Mouse (Mus musculus): Measurements from ENCODE around the gene Nfam1. TPM values are rescaled to one million over a fixed set of nuclear protein-coding genes. Genes with fewer than 3 reads are reported as not detected.

Gene Nfam1
- total and polyA plus RNA-seq, 3 experiments: 7.4 to 10.5 TPM; not detected in 1

- H3K4me1 ChIP-seq (ENCODE audit: control insufficient read depth in 1 of 2, insufficient read depth in 2 of 2, low read length in 2 of 2): peaks cover 4 to 22% of the 10 kb centered on the region in 2 experiments
- peak overlapping the region; percentile 12 to 16; a peak in 2 of 4 replicates for H3K4me3 ChIP-seq (ENCODE audit: control insufficient read depth in 1 of 2, insufficient read depth in 1 of 2, low read depth in 2 of 2, low read length in 2 of 2)
- H3K9me3 ChIP-seq (replicated peaks; ENCODE audit: insufficient read depth, low read length): no peaks in the 10 kb centered on the region
- TF ChIP-seq ZKSCAN1 (IDR thresholded peaks at IDR 0.05; ENCODE audit: low read depth, low read length) (no peak), RAD21 (IDR thresholded peaks at IDR 0.05; ENCODE audit: low read depth, low read length) (peak; percentile 96), MYC (IDR thresholded peaks at IDR 0.05; ENCODE audit: low read depth, low read length) (no peak), MAZ (IDR thresholded peaks at IDR 0.05; ENCODE audit: low read depth, low read length) (no peak), ZC3H11A (IDR thresholded peaks at IDR 0.05; ENCODE audit: low read depth, low read length) (peak; percentile 93), CTCF (IDR thresholded peaks at IDR 0.05 in 2 of 3, conservative IDR thresholded peaks at IDR 0.05 in 1 of 3; ENCODE audit: control insufficient read depth in 1 of 3, insufficient read depth in 1 of 3, low read depth in 2 of 3, low read length in 3 of 3, poor library complexity in 1 of 3, severe bottlenecking in 1 of 3) (peak; percentile 94 to 98 (median 97); a peak in 5 of 6 replicates), BHLHE40 (IDR thresholded peaks at IDR 0.05; ENCODE audit: borderline replicate concordance, low read depth, low read length) (no peak), USF2 (IDR thresholded peaks at IDR 0.05; ENCODE audit: borderline replicate concordance in 1 of 2, insufficient read depth in 1 of 2, low read depth in 1 of 2, low read length in 2 of 2) (no peak), SMC3 (IDR thresholded peaks at IDR 0.05; ENCODE audit: low read depth, low read length) (peak; percentile 98)
- peak overlapping the region; percentile 98 for H3K27ac ChIP-seq (ENCODE audit: control insufficient read depth, low read depth, low read length)
- H3K9ac ChIP-seq (ENCODE audit: control insufficient read depth, low read depth, low read length, poor library complexity, severe bottlenecking): peak overlapping the region; percentile 42
- DNase-seq (ENCODE audit: low read depth, low spot score): peak; percentile 90
- H3K36me3 ChIP-seq (ENCODE audit: control insufficient read depth in 1 of 2, insufficient read depth in 2 of 2, low read length in 2 of 2): peaks cover 0 to 9% of the 10 kb centered on the region in 2 experiments; a peak in 2 of 4 replicates
- no peaks in the 10 kb centered on the region; the same call in 1 of the 2 replicates for H3K79me2 ChIP-seq (ENCODE audit: control insufficient read depth, insufficient read depth, low read length, poor library complexity)
- H3K27me3 ChIP-seq (ENCODE audit: control insufficient read depth in 1 of 2, insufficient read depth in 2 of 2, low read length in 2 of 2): no peaks in the 10 kb centered on the region
Observed at GRCm38 (mm10) chr15:83037755-83038483, 4.8 kb upstream of the Nfam1 start.

DNA sequence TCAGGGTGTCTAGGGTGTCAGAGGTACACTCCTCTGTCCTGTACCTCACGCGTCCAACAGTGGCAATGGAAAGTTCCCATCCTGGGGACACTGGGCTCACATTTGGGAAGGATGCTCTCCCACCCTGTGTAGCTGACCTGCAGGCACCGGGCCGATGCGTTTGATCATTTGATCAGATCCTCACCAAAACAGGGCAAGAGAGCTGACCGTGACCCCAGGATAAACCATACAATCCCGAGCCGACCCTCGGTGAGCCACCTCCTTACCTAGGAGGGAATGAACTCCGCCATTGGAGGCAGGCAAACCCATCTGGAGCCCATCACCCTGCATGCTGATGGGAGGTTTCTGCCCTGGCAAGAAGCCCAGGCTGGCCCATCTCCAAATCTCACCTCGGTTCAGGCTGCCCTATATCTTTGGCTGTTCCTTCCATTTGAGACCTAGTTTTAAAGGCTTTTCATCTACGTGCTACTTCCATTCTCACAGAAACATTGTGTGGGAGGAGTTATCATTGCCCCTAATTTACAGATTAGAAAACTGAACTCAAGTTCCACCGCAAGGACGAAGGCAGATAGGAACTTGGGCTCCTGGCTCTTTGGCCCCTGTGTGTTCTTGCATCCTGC is 3.9 kb upstream of the Nfam1 start:
- Histone ChIP-seq H3K27me3 (ENCODE audit: control insufficient read depth in 1 of 2, insufficient read depth in 2 of 2, low read length in 2 of 2) (no peaks in the 10 kb centered on the region), H3K4me3 (ENCODE audit: control insufficient read depth in 1 of 2, insufficient read depth in 1 of 2, low read depth in 2 of 2, low read length in 2 of 2) (peak overlapping the region; percentile 43 to 55), H3K27ac (ENCODE audit: control insufficient read depth, low read depth, low read length) (peak overlapping the region; percentile 98), H3K4me1 (ENCODE audit: control insufficient read depth in 1 of 2, insufficient read depth in 2 of 2, low read length in 2 of 2) (peaks cover 4 to 26% of the 10 kb centered on the region in 2 experiments), H3K9ac (ENCODE audit: control insufficient read depth, low read depth, low read length, poor library complexity, severe bottlenecking) (peak overlapping the region; percentile 61), H3K36me3 (ENCODE audit: control insufficient read depth in 1 of 2, insufficient read depth in 2 of 2, low read length in 2 of 2) (peaks cover 0 to 9% of the 10 kb centered on the region in 2 experiments; a peak in 2 of 4 replicates), H3K9me3 (replicated peaks; ENCODE audit: insufficient read depth, low read length) (no peaks in the 10 kb centered on the region), H3K79me2 (ENCODE audit: control insufficient read depth, insufficient read depth, low read length, poor library complexity) (no peaks in the 10 kb centered on the region; the same call in 1 of the 2 replicates)
- peak; percentile 95 for DNase-seq (ENCODE audit: low read depth, low spot score)
- no peak; the same call in 1 of the 2 replicates for TF ChIP-seq ZMIZ1 (IDR thresholded peaks at IDR 0.05; ENCODE audit: low read depth, low read length)
- no peak; the same call in none of the 2 replicates for TF ChIP-seq RAD21 (IDR thresholded peaks at IDR 0.05; ENCODE audit: low read depth, low read length)
- TF ChIP-seq CHD2 (IDR thresholded peaks at IDR 0.05; ENCODE audit: low read length): 0 out of 2 replicates have a peak, but pooled peaks have one; percentile 14
- no peak for TF ChIP-seq UBTF (IDR thresholded peaks at IDR 0.05; ENCODE audit: borderline replicate concordance, insufficient read depth, low read depth, low read length)
- peak; percentile 66; the same call in 1 of the 2 replicates for TF ChIP-seq TCF12 (IDR thresholded peaks at IDR 0.05; ENCODE audit: low read depth, low read length)
- TF ChIP-seq ZNF384 (IDR thresholded peaks at IDR 0.05; ENCODE audit: low read depth, low read length): no peak
- no peak for TF ChIP-seq CTCF (IDR thresholded peaks at IDR 0.05 in 2 of 3, conservative IDR thresholded peaks at IDR 0.05 in 1 of 3; ENCODE audit: control insufficient read depth in 1 of 3, insufficient read depth in 1 of 3, low read depth in 2 of 3, low read length in 3 of 3, poor library complexity in 1 of 3, severe bottlenecking in 1 of 3)
- TF ChIP-seq TBP (IDR thresholded peaks at IDR 0.05; ENCODE audit: low read depth, low read length): peak; percentile 81
- TF ChIP-seq NELFE (IDR thresholded peaks at IDR 0.05; ENCODE audit: low read depth, low read length): peak; percentile 29
- TF ChIP-seq BHLHE40 (IDR thresholded peaks at IDR 0.05; ENCODE audit: borderline replicate concordance, low read depth, low read length): no peak
- peak; percentile 71 for TF ChIP-seq RCOR1 (IDR thresholded peaks at IDR 0.05; ENCODE audit: low read depth, low read length)
- TF ChIP-seq ZKSCAN1 (IDR thresholded peaks at IDR 0.05; ENCODE audit: low read depth, low read length): no peak
- TF ChIP-seq CHD1 (IDR thresholded peaks at IDR 0.05; ENCODE audit: low read depth, low read length): no peak
- no peak for TF ChIP-seq GABPA (IDR thresholded peaks at IDR 0.05; ENCODE audit: low read depth, low read length)
- TF ChIP-seq EP300 (IDR thresholded peaks at IDR 0.05; ENCODE audit: low read depth in 1 of 2, low read length in 2 of 2): peak; percentile 34 to 83
- TF ChIP-seq MYB (IDR thresholded peaks at IDR 0.05; ENCODE audit: low read depth, low read length): no peak
- TF ChIP-seq TAL1 (IDR thresholded peaks at IDR 0.05; ENCODE audit: low read length): no peak; the same call in 1 of the 2 replicates
- TF ChIP-seq SIN3A (IDR thresholded peaks at IDR 0.05; ENCODE audit: low read length): peak; percentile 84
- no peak for TF ChIP-seq ELF1 (IDR thresholded peaks at IDR 0.05; ENCODE audit: low read depth, low read length)
- TF ChIP-seq MAZ (IDR thresholded peaks at IDR 0.05; ENCODE audit: low read depth, low read length): no peak
- no peak for TF ChIP-seq USF2 (IDR thresholded peaks at IDR 0.05; ENCODE audit: borderline replicate concordance in 1 of 2, insufficient read depth in 1 of 2, low read depth in 1 of 2, low read length in 2 of 2)
- peak; percentile 84 for TF ChIP-seq GATA1 (IDR thresholded peaks at IDR 0.05; ENCODE audit: low read depth, low read length)
- peak; percentile 88 for TF ChIP-seq ETS1 (IDR thresholded peaks at IDR 0.05; ENCODE audit: low read depth, low read length)
